Mouse (Mus musculus) intestine, embryonic 16.5 days (tissue): ENCODE measurements around the gene Rtcb. TPM values are rescaled to one million over a fixed set of nuclear protein-coding genes. Genes with fewer than 3 reads are reported as not detected.

Source experiments
- ATAC-seq: fragments of 200-750 bp; cut with Nextera tagmentation; 2 replicates; pipeline ENCODE4 v1.8.0; 2017; ENCODE audit warnings: moderate TSS enrichment, moderate library complexity
- H3K27ac ChIP-seq: fragments of 300-500 bp; sonication (generic); 2 replicates; pipeline ENCODE4 v1.5.1; 2014; ENCODE audit warnings: mild to moderate bottlenecking, low read length
- H3K27me3 ChIP-seq: fragments of 300-500 bp; sonication (generic); replicated peaks from 2 replicates; pipeline ENCODE4 v1.6.1; 2014; ENCODE audit warnings: low read length, control low read depth, mixed read lengths; ENCODE audit not compliant: control insufficient read depth, insufficient read depth
- H3K36me3 ChIP-seq: fragments of 300-500 bp; sonication (generic); 2 replicates; pipeline ENCODE4 v1.6.1; 2014; ENCODE audit warnings: low read length, control low read depth; ENCODE audit not compliant: control insufficient read depth, insufficient read depth
- H3K4me1 ChIP-seq: fragments of 300-500 bp; sonication (generic); 2 replicates; pipeline ENCODE4 v1.6.1; 2014; ENCODE audit warnings: low read length, control low read depth, mixed read lengths; ENCODE audit not compliant: control insufficient read depth, insufficient read depth
- H3K4me2 ChIP-seq: fragments of 300-500 bp; sonication (generic); 2 replicates; pipeline ENCODE4 v1.6.1; 2014; ENCODE audit warnings: low read depth, low read length, control low read depth
- H3K4me3 ChIP-seq: fragments of 300-500 bp; sonication (generic); 2 replicates; pipeline ENCODE4 v1.5.1; 2014; ENCODE audit warnings: mild to moderate bottlenecking, low read length
- H3K9ac ChIP-seq: fragments of 300-500 bp; sonication (generic); 2 replicates; pipeline ENCODE4 v1.6.1; 2014; ENCODE audit warnings: low read depth, low read length
- H3K9me3 ChIP-seq: fragments of 300-500 bp; sonication (generic); 2 replicates; pipeline ENCODE4 v1.6.1; 2016; ENCODE audit warnings: low read length, control low read depth; ENCODE audit not compliant: control insufficient read depth
- WGBS: fragments of 180-500 bp; shearing (Covaris S2); extraction: QIAGEN DNeasy Blood & Tissue Kit; methylation state at CpG from one replicate; pipeline ENCODE4 v1.1.7; 2014; 5-methylcytosine and 5-hydroxymethylcytosine counted together
- polyA plus RNA-seq: library from polyadenylated mRNA; unstranded; fragments of >200 nt; fragmentation: Nextera tagmentation; extraction: Ambion mirVana; gene quantifications from 2 replicates; pipeline ENCODE4 v1.2.1, GENCODE M21; 2015

Rtcb gene
- polyA plus RNA-seq, 1 experiment from 2014 or later = 157 TPM

DNA sequence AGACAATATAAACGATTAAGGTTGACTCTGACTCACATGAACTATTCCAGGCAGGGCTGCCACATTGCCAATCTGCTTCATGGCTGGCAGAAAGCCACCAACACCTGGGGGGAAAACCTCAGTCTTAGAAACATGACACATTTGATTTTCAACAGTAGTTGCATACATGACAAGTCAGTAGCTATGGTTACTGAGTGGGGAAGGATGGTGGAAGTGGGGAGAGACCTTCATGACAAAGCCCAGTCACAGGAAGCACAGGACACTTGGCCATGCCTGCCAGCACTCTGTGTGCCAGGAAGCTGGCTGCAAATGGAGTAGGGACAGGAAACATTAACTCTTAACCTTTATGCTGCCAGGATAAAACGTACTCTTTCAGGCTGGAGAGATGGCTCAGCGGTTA lies 4.2 kb downstream of the Rtcb start:
- H3K9me3 ChIP-seq = no peaks in the 10 kb centered on the region
- 75% methylated on average over 3 of the region's 3 CpGs for WGBS
- no peak overlapping the region for H3K9ac ChIP-seq
- H3K27me3 ChIP-seq = no peaks in the 10 kb centered on the region
- peaks cover 7% of the 10 kb centered on the region; the same call in 1 of the 2 replicates for H3K36me3 ChIP-seq
- H3K4me2 ChIP-seq = no peak overlapping the region
- no peak overlapping the region for H3K4me3 ChIP-seq
- ATAC-seq = no peak
- peaks cover 3% of the 10 kb centered on the region; the same call in 1 of the 2 replicates for H3K4me1 ChIP-seq
- no peak overlapping the region for H3K27ac ChIP-seq

- Histone ChIP-seq H3K4me3 (no peak overlapping the region), H3K9me3 (no peaks in the 10 kb centered on the region), H3K27me3 (no peaks in the 10 kb centered on the region), H3K4me1 (peaks cover 3% of the 10 kb centered on the region; the same call in 1 of the 2 replicates), H3K36me3 (peaks cover 10% of the 10 kb centered on the region; the same call in 1 of the 2 replicates), H3K4me2 (no peak overlapping the region), H3K27ac (no peak overlapping the region), H3K9ac (no peak overlapping the region)
- WGBS = 88% methylated on average over 6 of the region's 6 CpGs
- ATAC-seq = no peak
Observed at GRCm38 (mm10) chr10:85951765-85952443, 5.7 kb downstream of the Rtcb start.

DNA sequence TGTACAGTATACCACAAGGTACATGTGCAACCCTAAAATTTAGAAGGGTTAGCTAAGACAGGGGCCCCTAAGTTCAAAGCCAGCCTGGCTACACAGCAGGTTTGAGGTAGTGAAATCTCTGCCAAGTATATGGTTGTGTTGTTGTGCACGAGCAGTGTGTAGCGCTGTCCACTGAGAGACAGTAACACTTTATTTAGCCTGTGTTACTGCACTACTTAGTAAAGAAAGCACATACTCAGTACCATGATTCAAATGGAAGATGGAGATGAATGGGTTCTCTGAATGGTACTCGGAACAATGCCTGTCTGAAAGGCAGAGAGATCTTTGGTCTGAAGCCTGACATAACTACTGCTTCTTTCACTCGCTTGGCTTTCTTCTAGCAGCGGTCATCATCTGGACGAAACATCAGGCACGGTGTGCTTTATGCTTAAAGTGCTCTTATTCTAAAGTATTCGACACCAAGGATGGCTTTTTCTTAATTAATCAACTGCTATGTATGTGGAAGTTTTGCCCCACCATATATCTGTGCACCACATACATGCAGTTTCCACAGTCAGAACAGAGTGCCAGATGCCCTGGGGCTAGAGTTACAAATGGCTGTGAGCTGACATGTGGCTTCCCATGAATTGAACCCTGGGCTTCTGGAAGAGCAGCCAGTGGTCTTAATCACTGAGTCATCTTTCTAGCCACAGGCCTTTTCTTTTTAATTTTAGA lies 9.0 kb downstream of the Rtcb start:
- Histone ChIP-seq H3K4me1 (no peaks in the 10 kb centered on the region), H3K9me3 (no peaks in the 10 kb centered on the region), H3K4me2 (no peak overlapping the region), H3K27me3 (no peaks in the 10 kb centered on the region), H3K4me3 (no peak overlapping the region), H3K36me3 (peaks cover 23% of the 10 kb centered on the region), H3K9ac (no peak overlapping the region), H3K27ac (no peak overlapping the region)
- no peak for ATAC-seq
- 95% methylated on average over 8 of the region's 8 CpGs for WGBS

DNA sequence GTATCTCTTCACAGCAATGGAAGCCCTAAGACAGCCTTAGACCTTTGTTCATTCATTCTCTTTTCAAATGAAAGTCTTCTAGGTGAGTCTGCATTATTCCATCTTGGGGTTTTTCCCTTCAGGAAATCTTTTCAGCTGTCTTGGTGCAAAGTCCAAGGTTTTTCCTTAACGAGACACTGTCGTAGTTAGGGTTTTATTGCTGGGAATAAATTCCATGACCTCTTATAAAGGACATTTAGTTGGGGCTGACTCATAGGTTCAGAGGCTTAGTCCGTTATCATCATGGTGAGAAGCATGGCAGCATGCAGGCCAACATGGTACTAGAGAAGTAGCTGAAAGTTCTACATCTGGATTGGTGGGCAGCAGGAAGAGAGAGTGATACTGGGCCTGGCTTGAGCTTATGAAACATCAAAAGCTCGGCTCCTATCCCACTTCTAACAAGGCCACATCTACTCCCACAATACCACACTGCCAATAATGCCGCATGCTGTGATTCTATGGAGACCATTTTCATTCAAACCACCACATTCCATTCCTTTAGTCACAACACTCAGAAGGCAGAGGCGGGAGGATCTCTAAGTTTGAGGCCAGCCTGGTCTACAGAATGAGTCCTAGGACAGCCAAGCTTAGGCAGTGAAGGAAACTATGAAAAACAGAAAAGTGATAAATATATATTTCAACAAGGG lies 21.2 kb downstream of the Rtcb start:
- Histone ChIP-seq H3K4me1 (no peaks in the 10 kb centered on the region), H3K4me2 (no peak overlapping the region), H3K9ac (no peak overlapping the region), H3K36me3 (peaks cover 27% of the 10 kb centered on the region), H3K27ac (no peak overlapping the region), H3K27me3 (no peaks in the 10 kb centered on the region), H3K4me3 (no peak overlapping the region), H3K9me3 (no peaks in the 10 kb centered on the region)
- no peak for ATAC-seq
- 82% methylated on average over 6 of the region's 6 CpGs for WGBS

- no peak for ATAC-seq
- WGBS = 89% methylated on average over 11 of the region's 11 CpGs
- no peak overlapping the region for H3K27ac ChIP-seq
Observed at GRCm38 (mm10) chr10:85929962-85930361, 27.7 kb downstream of the Rtcb start.

DNA sequence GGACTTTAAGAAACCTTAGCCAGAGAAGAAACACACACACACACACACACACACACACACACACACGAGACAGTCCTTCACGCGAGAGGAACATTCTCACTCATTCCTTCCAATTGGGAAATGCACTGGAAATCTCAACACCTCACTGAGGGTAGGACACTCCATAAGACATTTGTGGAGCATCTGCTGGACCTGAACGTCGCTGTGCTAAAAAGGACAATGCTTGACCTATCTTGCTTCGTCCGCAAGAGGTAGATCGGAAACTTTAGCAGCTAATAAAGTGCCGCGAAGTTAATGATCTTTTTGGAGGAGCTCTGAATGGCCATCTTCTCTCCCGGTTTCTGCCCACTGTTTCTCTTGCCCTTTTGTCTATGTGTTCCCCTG lies 28.4 kb downstream of the Rtcb start:
- no peak overlapping the region; the same call in 1 of the 2 replicates for H3K4me3 ChIP-seq
- H3K9me3 ChIP-seq = no peaks in the 10 kb centered on the region
- peaks cover 6% of the 10 kb centered on the region; the same call in 1 of the 2 replicates for H3K27me3 ChIP-seq
- peak overlapping the region; percentile 94 for H3K4me2 ChIP-seq
- no peak for ATAC-seq
- H3K4me1 ChIP-seq = peaks cover 5% of the 10 kb centered on the region; the same call in 1 of the 2 replicates
- no peak overlapping the region for H3K9ac ChIP-seq
- no peak overlapping the region for H3K27ac ChIP-seq
- no peaks in the 10 kb centered on the region for H3K36me3 ChIP-seq
- WGBS = 43% methylated on average over 11 of the region's 11 CpGs

More at GRCm38 (mm10) chr10:85929962-85930361, 27.7 kb downstream of the Rtcb start:
- no peaks in the 10 kb centered on the region for H3K36me3 ChIP-seq
- peaks cover 5% of the 10 kb centered on the region; the same call in 1 of the 2 replicates for H3K4me1 ChIP-seq
- H3K4me3 ChIP-seq = no peak overlapping the region
- H3K4me2 ChIP-seq = no peak overlapping the region
- H3K9ac ChIP-seq = no peak overlapping the region
- H3K9me3 ChIP-seq = no peaks in the 10 kb centered on the region
- H3K27me3 ChIP-seq = peaks cover 6% of the 10 kb centered on the region; the same call in 1 of the 2 replicates

GRCm38 (mm10) chr10:85928499-85929207 lies 29.0 kb downstream of the Rtcb start:
- H3K9ac ChIP-seq = peak overlapping the region; percentile 45; the same call in 1 of the 2 replicates

GRCm38 (mm10) chr10:85927676-85928445 lies 29.8 kb downstream of the Rtcb start, which contains the start of gene Ascl4:
Gene Ascl4, plus strand, starts transcription at chr10:85927681.
- Histone ChIP-seq H3K4me3 (peak within 1 kb of the TSS; percentile 56), H3K27ac (no peak within 1 kb of the TSS), H3K4me2 (peak within 1 kb of the TSS; percentile 94), H3K36me3 (no peaks in the 10 kb centered on the region), H3K4me1 (peaks cover 5% of the 10 kb centered on the region; the same call in 1 of the 2 replicates), H3K9ac (peak within 1 kb of the TSS; percentile 45; the same call in 1 of the 2 replicates), H3K27me3 (peaks cover 6% of the 10 kb centered on the region; the same call in 1 of the 2 replicates), H3K9me3 (no peaks in the 10 kb centered on the region)
- 2% methylated on average over 23 of the region's 23 CpGs for WGBS
- ATAC-seq = no peak

More at GRCm38 (mm10) chr10:85928499-85929207, 29.0 kb downstream of the Rtcb start:
- no peaks in the 10 kb centered on the region for H3K9me3 ChIP-seq
- WGBS = under 1% methylated on average over 63 of the region's 63 CpGs
- H3K27ac ChIP-seq = no peak overlapping the region
- ATAC-seq = peak; percentile 92
- H3K36me3 ChIP-seq = no peaks in the 10 kb centered on the region
- peaks cover 6% of the 10 kb centered on the region; the same call in 1 of the 2 replicates for H3K27me3 ChIP-seq
- H3K4me3 ChIP-seq = peak overlapping the region; percentile 56
- H3K4me1 ChIP-seq = peaks cover 5% of the 10 kb centered on the region; the same call in 1 of the 2 replicates
- peak overlapping the region; percentile 94 for H3K4me2 ChIP-seq
